Mouse (Mus musculus) kidney, postnatal 25 days (tissue): Measurements from ENCODE around the gene Irgm2.

Experiments
- DNase-seq, 2 experiments: peaks; one replicate each; pipeline ENCODE4 v3.0.0; 2021; ENCODE audit warnings: mixed read lengths in 2 of 2

Gene Irgm2

DNA sequence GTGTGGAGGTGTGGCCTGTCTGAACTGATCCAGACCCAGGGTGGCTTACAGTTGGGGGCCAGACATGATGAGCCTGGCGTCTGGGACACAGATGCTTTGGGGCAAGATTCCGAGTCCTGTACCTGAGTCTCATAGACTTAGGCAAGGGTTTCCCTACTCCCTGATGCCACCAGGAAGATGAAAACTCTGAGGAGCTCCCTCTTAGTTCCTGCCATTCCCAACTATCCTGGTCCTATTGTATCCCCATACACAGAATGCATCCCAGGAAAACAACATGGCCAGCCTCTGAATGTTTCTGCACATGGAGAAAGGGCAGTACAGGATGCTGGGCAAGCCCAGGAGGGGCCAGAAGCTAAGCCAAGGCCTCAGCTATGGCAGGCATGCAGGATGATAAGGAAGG, 64.1 kb downstream of the Irgm2 start:
- no peak for DNase-seq

GRCm38 (mm10) chr11:58264546-58264945, 65.1 kb downstream of the Irgm2 start:
- DNase-seq: no peak

DNA sequence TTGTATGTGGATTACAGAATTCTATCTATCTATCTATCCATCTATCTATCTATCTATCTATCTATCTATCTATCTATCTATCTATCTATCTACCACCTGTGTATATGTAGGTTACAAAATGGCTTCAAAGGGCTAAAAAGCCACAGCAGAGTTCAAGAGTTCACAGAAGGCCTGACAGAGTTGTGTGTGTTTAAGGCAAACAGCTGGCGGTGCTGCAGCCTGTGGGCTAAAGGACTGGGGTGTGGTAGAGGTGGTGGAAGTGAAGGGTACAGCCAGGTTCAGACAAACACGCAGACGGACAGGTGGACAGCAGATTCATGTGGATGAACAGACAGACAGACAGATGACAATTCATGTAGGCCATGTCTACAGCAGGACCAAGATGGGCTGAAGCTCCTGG, 68.9 kb downstream of the Irgm2 start:
- no peak for DNase-seq
